Mouse (Mus musculus): ENCODE measurements around the gene Hc.

The Hc gene

DNA sequence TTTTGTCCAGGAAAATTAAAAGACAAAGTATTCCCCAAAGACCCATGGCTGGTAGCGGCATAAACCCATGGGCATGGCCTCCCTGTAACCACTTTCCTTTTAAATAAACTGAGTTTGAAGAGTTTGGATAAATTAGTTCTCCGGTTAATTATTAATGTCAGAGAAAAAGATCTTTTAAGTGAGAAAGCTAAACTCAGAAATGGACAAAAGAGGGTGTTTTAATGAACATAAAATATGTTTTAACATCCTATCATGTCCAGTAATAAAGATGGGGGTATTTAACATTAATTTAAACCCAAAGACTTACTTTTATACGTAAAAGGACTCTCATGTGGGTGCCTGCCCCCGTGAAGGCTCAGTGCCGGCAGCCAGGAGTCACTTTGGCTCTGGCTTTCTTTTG is at the start of gene Hc:
Gene Hc (minus strand): TSS at position 101 of the 400 bp plus-strand sequence.
- DNase-seq (ENCODE audit: low spot score): no peak

DNA sequence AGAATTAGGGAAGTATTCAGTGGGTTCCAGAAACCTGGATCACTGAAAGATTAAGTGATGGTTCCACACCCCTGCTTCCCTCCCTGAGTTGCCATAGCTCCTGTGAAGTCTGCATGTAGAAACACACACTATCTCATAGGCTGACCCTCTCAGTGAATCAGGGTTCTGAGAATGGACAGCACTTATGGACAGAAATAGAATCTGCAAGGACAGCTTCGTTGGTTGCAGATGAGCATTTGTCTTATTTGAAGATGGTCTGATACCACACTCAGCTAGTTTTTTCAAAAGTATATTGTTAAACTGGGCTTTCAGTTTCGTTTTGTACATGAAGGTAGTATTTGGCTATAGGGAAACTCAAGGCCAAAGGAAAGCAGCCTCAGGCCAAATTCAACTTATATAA is 49.3 kb upstream of the Hc start:
- DNase-seq (ENCODE audit: low spot score): no peak

DNA sequence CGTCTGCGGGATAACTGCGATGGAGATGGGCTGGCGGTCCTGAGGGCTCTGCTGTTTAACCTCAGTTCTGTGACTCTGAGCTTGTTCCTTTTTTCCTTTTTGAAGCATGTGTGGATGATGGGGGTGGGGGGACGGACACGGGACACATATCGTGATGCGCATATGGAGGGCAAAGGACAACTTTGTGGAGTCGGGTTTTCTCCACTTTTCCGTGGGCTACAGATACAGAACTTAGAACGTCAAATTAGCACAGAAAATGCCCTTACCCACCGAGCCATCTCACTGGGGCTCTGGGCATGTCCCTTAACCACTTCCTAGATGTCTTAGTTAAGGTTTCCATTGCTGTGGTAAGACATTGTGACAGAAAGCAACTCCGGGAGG is 48.7 kb upstream of the Hc start:
- no peak for DNase-seq (ENCODE audit: low spot score)

DNA sequence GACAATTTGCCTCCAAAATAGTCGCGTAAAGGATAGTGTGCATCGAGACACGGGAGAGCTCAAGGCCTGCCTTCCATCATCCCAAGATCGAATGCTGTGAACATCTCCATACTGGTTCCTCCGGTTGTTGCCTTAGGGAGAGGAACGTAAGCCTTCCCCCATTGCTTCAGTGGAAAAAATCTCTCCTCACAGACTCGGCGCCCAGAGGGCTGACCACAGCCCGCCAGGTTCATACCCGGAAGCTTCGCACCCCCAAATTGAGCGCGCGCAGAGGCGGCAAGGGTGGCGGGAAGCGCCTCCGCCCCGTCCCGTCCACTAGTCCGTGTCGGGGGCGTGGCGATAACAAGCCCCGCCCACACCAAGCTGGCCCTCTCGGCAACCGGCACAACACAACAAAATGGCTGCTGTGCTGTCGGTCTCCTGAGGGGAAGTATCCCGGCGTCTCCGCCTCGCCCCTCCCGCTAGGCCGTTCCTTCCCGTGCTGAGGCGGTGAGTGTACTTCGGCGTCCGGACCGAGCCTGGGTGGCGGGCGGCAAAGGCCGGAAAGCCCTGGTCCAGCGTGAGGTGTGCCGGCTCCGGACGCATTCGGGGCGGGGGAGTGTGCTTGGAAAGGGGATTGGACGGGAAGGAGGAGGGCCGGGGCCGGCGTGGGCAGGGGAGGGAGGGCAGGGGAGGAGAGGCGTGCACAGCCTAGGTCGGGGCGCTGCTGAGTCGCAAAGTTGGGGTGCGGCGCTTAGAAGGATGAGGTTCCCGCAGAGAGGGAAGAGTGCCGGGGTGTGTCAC is 48.1 kb upstream of the Hc start, which contains the start of gene Cntrl:
Gene Cntrl (plus strand): TSS at position 352 of the 783 bp plus-strand sequence.
- peak; percentile 96 for DNase-seq (ENCODE audit: low spot score)

DNA sequence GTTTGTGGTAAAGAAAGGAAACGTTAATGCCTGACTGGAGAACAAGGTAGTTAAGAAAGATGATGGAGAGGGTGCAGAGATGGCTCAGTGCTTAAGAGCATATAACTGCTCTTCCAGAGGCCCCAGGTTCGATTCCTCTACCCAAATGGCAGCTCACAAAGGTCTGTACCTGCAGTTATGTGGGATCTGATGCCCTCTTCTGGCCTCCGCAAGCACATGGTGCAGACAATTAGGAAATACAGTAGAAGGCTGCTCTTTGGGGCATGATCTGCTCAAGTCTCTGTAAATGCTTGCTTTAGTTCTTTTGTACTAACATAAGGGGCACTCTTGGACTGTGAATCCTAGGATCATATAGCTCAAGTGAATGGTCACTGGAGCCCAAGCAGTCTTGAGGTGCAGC is 47.5 kb upstream of the Hc start:
- DNase-seq (ENCODE audit: low spot score): peak; percentile 53

DNA sequence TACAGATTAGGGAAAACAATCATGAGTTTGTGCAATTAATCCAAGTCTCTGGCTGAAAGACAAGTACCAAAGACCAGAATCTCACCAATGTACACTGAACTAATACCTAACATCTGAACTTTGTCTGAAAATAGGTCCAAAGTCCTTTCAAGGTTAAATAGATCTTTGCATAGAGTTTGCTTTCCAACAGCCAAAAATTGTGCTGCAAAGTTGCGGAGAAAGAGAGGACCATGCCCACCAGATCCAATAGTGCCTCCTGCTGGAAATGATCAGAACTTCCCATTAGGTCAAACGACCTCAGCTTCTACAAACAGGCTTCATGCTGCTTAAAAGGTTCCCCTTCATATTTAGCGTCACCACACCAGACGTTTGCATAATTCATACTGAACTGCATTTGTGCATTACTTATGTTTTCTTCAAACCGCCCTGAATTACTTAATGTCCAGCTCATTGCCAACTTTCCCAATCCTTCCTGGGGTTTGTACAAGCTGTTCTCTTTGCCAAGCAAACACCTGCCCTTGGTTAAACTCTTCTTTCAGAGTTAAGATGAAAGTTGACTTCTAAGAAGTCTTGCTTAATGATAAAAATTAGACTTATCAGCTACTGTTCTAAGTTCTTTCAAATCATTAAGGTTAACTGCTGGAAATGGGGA is 46.9 kb upstream of the Hc start:
- DNase-seq (ENCODE audit: low spot score): peak; percentile 28

DNA sequence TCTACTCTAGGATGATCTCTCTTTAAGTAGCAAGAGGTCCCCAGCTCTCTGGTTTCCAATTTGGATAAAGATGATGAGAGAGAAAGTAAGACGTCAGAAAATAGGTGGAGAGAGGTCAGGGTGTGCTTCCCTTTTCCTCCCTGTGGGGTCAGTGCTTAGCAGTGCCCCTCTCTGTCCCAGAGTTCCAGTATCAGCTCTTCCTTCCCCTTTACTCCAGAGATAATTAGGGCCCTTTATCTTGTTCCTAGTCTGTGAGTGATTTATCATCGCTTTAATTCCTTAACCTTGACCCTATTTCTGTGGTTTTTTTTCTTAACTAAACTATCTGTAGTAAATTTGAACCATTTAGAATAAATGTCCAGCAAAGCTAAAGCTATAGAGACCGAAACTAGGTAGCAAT is 43.6 kb upstream of the Hc start:
- DNase-seq (ENCODE audit: low spot score): no peak

DNA sequence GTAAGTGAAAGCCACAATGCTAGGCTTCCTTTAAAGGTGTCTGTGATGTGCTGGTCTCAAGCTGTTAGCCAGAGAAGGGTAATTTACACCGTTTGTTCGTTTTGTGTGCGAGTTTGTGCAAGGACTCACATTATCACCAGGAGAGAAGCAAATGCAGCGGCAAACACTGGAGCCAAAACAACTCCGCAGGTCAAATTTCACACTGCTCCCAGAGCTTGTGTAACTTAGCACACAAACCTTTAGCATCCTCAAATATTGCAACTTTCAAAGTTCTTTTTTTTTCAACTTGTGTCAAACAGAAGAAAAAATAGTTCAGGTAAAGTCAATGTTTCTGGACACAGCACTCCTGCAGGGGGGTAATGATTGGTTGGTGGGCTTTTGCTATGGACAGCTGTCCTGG is 42.3 kb upstream of the Hc start:
- no peak for DNase-seq (ENCODE audit: low spot score)

DNA sequence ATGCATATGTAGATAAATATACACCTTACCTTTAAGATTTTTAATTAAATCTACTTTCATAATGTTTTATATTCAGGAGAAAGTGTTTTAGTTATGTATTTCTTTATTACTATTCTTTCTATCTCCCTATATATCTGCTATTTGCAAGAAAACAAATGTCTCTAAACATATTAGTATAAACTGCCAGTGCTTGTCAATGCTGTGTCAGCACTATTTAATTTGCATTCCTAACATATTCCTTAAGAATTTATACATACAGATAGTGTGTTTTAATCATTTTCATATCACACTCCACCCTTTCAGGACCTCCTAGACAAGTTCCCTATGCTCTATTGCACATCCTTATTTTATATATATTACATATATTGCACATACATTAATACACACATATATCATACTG is 41.5 kb upstream of the Hc start:
- DNase-seq (ENCODE audit: low spot score): no peak

DNA sequence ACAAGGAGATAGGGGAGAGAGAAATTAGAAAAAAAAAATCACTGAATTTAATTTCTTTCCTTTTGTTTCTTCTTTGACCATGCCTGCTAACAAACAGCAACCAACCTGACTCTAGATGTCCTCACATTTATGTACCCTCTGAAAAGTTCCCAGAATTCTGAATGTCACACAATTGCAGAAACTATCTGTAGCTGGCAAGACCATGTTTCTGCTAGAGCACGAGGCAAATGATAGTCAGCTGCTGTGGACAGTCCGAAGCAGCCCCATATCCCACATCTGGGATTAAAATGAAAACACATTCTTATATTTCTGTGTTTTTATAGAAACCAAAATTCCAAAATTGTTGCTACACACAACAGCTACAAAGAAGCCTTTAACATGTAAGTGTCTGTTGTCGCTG is 40.2 kb upstream of the Hc start, which contains the start of gene AI182371:
Gene AI182371 (minus strand): TSS at position 101 of the 400 bp plus-strand sequence.
- no peak for DNase-seq (ENCODE audit: low spot score)

DNA sequence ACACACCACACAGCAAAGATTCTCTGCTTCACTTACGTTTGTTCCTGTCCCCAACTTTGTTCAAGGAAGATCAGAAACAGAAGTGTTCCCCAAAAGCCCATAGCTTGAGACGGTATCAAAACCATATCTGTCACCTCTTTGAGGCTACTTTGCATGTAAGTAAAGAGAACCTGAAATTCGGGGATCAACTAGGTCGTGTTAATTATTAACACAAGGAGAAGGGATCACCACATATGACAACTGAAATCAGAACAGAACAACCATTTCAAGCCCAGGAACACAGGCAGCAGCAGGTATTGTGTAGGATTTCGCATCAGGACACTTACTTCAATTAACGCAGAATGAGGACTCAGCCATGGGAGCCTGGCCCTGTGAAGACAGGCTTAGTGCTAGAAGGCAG is 39.3 kb upstream of the Hc start:
- no peak for DNase-seq (ENCODE audit: low spot score)

DNA sequence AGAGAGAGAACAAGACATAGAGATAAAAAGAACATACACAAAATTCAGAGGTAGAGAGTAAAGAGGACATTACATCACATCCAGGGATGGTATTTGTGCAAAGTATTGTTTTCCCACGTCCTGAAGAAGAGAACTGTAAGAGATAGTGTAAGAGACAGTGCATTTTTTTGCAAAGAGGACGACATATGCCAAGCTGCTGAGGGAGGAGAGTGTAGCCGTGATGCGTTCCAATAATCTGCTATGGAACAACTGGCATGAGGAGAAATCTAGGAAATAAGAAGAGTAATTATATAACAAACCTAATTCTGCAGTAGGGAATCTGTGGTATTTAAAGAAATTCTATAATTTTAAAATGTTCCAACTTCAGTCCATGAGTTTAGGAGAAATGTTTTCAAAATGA is 26.2 kb upstream of the Hc start:
- DNase-seq (ENCODE audit: low spot score): no peak

DNA sequence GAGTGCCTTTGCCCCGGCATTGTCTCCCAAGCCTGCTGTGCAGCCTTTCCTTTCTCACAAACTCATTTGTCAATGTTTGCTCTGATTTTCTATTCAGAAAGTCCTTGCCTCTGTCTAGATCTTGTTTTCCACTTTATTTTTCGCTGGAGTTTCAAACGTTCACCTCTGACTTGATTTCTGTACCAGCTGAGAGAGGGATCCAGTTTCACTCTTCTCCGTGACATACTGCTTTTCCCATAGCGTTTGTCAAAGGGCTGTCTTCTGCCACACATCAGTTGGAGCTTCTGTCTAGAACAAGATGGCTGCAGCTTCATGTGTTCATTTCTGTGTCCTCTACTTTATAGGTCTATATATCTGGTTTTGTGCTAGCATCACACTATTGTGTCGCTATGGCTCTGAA is 17.9 kb upstream of the Hc start:
- DNase-seq (ENCODE audit: low spot score): no peak

DNA sequence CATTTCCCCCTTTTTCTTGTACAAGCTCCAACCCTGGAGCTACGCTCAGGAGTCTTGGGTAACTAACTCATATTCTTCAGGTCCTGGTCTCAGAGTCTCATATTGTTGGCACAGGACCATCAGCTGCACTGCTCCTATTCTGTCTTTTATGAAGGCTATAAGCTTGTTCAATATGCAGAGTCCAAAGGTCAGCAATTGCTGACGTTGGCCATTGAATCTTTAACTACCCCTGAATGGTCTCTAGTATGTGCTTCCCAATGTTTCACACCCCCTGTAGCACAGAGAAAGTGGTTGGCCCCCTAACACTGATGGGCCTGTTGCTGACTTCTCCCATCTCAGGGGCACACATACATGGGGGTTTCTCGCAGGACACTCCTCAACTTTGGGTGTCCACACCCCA is 13.1 kb upstream of the Hc start:
- DNase-seq (ENCODE audit: low spot score): no peak

DNA sequence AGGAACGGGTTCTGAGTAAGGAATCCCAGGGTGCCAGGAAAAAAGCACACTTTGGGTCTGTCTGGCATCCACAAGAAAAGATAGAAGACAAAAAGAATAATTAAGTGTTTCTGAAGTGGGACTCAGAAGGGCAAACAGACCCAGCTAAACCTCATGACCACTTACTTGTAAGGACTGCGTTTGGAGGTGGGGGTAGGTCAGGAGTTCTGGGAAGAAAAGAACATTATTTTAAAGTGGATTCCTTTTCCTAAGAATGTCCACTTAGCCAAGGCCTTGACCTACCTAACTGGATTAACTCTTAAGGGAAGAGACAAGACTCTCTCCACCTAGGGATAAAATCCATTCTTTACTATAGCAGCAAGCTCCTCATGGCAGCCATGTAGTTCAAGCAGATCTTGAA is 11.3 kb upstream of the Hc start:
- DNase-seq (ENCODE audit: low spot score): no peak

DNA sequence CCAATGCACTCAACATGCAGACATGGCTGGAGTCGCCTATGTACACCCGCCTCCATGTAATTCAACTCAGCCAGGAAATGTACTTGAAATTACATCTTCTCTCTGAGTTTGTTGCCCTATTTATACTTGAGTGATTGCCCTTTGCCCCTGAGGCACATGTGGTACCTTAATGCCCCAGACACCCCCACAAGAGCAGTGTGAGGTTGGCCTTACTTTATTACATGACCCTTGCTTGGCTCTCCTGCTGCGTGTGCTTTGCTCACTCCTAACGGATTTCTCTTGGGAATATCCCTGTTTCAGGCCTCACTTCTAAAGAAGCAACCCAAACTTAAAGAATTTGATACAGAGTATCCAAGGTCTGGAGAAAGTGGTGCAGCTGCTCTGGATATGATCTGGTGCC is 9.0 kb upstream of the Hc start:
- no peak for DNase-seq (ENCODE audit: low spot score)

DNA sequence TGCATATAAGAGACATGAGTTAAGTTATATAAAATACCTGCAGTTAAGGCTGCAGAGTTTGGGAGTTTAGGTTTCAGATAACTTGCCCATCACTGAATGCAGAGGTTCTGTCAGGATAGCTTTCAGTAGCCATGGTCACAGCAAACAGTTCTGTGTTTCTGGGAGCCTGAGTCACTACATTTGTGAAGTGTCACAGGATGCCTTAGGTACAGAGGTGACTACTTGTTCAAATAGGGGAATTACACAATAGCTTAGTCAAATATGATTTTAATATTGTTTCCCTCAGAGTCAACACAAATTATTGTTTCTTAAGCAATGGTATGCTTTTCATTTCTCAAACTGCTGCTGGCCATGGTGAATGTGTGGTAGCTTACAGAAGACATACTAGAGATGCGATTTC is 7.9 kb upstream of the Hc start:
- DNase-seq (ENCODE audit: low spot score): no peak

DNA sequence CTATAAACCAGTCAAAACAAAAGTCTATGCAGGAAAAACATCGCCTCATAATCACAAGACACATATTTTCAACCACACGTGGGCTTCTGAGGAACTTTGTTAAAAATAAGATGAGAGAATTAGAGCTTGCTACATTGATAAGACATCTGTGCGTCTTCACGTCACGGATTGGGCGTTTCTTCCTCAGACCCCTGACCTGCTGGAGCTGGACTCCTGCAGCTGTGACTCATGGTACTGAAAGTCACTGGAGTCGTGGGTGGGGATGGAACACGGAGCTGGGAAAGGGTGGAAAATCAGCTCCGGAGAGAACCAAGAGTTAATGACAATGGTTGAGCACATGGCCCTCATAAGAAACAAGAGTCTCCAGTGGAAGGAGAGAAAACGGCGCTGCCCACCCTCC is 5.9 kb upstream of the Hc start:
- DNase-seq (ENCODE audit: low spot score): no peak

DNA sequence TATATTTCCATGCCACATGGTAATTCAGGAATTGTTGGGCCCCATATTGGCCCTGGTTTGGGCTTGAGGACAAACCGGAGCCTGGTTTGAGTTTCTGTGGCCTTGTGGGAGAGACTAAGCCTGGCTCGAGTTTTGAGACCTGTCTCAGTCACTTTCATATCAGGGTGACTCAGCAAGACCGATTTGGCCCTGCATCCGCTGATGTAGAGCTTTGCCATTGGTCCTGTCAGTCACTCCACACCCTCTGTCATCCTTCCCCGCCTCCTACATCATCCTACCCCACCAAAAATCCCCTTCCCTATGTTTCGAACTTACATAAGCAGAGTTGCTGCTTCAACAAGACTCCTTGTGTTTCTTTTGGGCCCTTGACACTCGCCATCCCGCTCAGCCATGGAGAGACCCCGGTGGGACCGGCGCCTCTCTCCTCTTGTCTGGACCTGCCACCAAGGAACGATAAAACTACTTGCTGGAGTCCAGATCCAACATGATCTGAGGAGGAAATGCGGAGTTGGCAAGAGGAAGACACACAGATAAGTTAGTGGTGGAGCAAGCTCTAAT is 5.4 kb upstream of the Hc start:
- no peak for DNase-seq (ENCODE audit: low spot score)

DNA sequence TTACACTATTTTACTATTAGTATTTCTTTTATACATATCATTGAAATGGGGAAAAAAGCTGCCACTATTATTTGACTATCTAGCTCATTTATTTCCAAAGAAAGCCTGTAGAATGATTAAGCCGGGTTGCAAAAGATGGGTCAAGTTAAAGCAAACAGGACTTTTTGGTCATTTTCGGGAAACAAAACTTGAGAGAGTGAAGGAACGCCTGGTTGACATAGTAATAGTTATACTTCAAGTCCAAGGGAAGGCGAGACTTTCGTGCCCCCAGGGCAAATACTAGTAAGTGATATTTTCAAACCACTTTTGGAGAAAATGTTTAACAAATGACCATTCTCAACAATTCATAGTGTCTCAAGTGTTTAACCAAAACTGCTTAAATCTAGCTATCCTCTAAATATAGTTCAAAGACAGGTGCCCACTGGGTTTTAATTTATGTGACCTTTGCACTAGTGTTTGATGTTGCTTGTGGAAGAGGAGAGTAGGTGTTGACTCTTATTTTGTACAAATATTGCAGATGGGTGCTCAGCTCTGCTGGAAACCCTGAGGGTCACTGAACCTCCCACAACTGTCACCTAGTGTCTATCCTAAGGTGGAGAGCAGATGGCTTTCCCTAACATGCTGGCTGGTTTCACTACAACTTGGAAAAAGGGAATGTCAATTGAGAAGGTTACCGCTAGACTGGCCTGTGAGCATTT is 2.2 kb upstream of the Hc start:
- no peak for DNase-seq (ENCODE audit: low spot score)

DNA sequence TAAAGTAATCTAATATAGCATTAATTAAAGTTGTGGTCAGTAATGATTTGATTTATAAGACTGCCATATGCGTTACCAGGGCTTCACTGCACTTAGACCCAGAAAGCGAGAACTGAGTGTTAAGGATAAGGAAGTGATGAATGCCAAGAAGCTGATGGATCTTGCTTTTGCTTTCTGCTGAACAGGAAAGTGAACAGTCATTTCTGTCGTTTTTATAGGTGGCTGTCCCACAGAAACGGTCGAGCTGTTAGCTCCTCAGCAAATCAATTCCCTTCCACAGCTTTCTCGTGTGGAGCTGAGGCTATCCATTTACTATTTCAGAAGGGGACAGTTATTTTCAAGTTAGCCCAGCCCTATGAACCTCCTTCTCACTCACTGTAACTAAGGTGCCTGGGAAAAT is 341 bp downstream of the Hc start:
- no peak for DNase-seq (ENCODE audit: low spot score)

DNA sequence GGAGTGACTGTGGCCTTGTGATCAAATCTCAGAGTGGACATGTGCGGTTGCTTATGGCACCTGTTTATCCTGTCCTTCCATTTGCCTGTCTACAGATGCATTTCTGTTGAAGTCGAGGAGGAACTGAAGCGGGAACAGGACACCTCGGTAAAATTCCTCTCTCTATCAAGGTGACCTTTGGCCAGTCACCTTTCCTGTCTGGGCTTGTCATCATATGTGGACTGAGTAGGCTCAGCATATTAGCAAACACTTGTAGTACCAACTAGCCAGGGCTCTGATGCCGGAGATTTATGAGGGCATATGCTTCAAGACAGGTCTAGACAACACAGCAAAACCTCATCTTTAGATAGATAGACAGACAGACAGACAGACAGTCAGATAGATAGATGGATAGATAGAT is 982 bp downstream of the Hc start:
- no peak for DNase-seq (ENCODE audit: low spot score)

DNA sequence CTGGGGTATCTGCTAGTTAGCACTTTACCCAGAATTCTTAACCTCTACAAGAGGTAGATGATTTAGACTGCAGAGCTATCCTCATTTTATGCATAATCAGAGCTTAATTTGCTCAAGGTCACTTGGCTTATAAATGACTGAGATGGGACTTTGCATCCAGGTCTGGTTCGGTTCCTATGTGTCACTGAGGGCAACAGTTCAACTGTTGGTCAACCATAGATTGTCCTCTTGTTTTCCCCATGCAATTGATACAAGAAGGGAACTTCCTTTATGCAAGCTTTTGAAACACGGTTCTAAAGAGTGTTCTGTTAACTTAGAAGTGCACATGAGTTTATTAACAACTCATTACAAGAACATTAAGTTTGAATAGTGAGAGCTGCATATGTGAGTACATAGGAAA is 2.9 kb downstream of the Hc start:
- DNase-seq (ENCODE audit: low spot score): no peak

All from embryo, embryonic 10 days (tissue).